Mouse (Mus musculus): Measurements from ENCODE around the gene Rbm19.

DNA sequence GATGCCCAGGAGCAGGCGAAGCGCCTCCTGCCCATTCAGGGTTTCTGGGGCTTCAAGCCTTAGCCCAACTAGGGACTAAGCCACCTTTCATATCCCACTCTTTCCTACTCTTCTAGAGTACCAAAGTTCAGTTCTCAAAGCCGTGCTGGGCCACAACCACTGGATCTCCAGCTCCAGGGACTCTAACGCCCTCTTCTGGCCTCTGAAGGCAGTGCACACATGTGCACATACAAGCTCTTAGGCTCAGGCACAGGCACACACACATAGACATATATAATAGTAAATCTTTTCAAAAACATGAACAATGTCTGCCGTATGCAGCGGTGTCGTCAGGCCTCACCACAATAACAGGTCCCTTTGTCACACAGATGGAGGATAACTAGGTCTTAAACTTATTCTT, 13.5 kb downstream of the Rbm19 start:
- TF ChIP-seq CTCF (IDR thresholded peaks at IDR 0.05; ENCODE audit: low read depth) = peak; percentile 9; the same call in 1 of the 2 replicates
- TF ChIP-seq EP300 (optimal IDR thresholded peaks at IDR 0.05) = no peak

All from stomach, postnatal 0 days (tissue).